Mouse (Mus musculus) layer of hippocampus, adult 11-12 months (tissue): Measurements from ENCODE around the gene Zdhhc14.
A peak's percentile ranks its signal among the peaks of the same experiment; 100 is the strongest.

Source experiments
- DNase-seq: peaks from one replicate; pipeline ENCODE4 v3.0.0; 2022; ENCODE audit warnings: low spot score

Zdhhc14 gene

DNA sequence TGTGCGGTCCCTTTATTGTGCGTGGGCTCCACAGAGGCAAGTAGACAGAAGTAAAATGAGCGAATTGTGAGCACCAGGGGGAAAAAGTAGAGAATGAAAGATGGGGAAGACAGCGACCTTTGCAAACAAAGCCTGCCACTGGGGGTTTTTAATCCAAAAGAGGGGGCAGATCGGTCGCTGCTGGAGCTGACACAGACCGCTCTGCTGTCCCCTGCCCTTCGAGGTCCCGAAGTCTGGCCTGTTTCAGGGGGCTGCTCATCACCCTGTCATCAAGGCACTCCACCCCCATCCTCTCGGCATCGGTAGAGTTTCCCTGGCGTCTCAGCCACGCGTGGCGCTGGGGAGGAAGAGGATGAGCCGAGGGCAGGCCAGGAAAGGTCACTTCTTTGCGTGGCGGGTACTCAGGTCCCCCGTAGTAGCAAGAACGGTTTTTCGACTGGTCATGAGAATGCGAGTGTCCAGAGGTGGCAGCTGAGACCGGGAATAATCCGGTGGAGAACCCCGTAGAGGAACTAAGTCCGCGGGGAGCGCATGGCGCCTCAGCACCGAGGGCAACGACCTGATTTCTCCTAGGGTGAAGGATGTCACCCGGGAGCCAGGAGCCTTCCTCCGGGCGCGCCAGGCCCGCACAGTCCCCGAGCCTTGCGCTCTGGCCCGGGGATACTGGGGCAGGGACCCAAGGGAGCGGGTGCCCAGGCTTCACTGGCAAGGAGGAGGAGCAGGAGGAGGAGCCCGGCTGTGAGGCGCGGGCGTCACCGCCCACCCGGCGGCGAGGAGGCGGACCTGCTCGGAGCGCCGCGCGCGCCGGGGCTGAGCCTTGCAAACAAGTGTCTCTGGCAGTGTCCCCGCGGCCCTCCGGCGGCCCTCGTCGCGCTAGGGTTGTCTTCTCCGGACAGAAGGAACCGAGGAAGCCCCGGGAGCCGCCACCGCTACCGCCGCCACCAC is at the start of gene Zdhhc14:
TSS of gene Zdhhc14 (plus strand) at position 757 of the 945 bp plus-strand sequence.
- peak; percentile 95 for DNase-seq

DNA sequence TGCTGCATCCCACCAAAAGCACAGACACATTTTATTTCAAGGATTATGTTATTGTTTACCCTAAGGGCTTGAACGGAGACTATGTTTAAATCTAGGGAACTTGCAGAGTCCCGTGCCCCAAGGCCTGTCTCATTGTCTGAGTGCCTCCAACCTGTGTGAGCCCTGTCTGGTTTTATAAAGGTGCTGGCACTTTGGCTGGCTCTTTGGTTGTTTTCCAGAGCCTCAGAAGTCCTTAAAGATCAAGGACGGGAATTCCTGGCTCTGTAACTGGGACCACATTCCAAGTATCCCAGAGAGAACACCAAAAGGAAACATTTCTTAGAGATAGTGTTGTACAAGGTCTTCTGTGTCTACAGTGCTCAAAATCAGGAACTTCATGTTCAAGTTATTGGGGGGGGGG is 49.1 kb upstream of the Zdhhc14 start:
- no peak for DNase-seq

DNA sequence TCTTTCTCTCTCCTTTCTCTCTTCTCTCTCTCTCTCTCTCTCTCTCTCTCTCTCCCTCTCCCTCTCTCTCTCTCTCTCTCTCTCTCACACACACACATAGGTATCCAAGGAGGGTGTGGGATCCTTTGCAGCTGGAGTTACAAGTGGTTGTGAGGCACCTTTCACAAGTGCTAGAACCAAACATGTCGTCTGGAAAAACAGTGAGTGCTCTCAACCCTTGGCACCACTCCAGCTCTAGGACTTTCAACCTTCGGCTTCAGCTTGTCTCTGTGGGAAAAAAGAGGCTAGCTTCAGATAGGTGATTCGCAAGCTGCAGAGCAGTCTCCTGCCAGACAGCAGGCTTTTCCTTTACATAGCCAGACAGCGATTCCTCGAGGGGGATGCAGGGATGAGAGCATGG is 48.6 kb upstream of the Zdhhc14 start:
- DNase-seq, result no peak

DNA sequence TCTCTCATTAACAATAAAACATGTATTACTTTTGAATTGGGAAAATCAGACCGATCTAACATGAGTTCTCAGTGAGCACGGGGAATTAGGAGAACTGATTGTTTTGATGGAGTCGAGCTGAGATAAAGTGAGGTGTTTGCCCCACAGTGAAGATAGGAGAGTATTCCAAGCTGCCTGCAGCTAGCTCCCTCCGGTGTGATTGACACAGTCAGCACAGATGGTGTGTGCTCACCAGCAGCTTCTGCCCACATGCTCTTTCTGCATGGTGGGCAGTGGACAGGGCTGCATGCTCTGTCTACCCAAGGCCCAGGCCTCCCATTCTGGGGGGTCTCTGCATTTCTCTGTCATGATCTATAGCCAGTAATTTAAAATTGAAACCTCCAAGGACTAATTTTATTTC is 38.7 kb upstream of the Zdhhc14 start:
- no peak for DNase-seq

DNA sequence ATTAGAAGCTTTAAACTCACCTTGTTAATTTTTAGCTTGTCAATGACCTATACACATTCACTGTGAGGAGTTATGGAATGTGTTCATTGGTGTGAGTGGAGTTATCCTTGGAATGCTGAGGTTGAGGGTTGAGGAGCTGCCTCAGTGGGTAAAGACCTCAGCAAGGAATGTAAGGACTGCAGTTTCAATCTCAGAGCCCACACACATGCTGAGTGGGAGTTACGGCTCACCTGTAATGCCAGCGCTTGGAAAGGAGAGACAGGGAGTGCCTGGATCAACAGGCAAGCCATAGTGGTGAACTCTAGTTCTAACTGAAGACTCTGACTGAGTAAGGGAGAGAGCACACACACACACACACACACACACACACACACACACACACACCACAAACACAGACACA is 28.4 kb upstream of the Zdhhc14 start:
- no peak for DNase-seq

DNA sequence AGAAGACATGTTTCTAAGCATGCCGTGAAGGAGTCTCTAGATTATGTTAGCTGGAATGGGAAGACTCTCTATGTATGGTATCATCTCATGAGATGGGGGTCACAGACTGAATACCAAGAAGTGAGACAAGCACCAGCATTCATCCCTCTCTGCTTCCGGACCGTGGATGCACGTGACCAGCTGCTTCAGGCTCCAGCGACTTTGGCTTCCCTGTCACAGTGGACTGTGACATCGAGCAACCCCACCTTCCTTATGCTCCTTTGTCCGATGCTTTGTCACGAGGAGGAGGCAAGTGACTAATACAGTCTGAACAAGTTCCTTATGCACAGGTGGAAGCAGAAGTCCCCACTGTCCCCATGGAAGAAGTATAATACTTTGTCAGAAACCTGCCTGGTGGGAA is 25.6 kb upstream of the Zdhhc14 start:
- no peak for DNase-seq

DNA sequence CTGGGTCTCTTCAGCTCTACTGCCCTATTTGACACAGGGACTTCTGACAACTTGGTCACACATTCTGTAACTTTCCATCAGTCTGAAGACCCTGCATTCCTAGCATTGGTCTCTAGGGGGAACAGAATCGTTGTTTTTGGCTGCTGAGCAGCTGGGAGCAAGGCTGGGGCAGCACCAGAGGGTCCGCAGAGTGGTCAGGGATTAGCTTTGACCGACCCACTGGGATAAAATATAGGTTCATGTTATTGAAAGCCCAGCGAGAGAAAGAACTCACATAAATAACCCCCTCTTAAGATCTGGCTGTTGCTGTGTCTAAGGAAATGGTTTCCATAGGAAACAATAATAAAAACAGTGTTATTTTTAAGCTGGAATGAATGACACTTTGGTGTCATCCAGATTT is 25.2 kb upstream of the Zdhhc14 start:
- DNase-seq, result no peak

DNA sequence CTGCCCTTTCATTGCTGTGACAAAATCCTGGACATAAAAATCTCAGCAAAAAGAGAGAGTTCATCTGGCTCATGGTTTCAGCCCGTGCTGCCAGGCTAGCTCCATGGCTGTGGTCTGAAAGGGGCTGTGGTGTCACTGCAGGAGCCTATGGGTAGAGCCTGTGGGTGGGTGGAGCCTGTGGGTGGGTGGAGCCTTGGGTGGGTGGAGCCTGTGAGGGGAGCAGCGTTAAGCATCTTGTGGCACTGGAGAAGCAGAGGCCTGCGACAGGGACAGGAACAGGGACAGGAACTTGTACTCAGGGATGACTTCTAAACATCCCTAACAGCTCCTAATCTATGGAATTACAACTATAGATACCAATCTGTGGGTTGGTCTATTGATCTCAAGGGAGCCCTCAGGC is 20.1 kb upstream of the Zdhhc14 start:
- no peak for DNase-seq

DNA sequence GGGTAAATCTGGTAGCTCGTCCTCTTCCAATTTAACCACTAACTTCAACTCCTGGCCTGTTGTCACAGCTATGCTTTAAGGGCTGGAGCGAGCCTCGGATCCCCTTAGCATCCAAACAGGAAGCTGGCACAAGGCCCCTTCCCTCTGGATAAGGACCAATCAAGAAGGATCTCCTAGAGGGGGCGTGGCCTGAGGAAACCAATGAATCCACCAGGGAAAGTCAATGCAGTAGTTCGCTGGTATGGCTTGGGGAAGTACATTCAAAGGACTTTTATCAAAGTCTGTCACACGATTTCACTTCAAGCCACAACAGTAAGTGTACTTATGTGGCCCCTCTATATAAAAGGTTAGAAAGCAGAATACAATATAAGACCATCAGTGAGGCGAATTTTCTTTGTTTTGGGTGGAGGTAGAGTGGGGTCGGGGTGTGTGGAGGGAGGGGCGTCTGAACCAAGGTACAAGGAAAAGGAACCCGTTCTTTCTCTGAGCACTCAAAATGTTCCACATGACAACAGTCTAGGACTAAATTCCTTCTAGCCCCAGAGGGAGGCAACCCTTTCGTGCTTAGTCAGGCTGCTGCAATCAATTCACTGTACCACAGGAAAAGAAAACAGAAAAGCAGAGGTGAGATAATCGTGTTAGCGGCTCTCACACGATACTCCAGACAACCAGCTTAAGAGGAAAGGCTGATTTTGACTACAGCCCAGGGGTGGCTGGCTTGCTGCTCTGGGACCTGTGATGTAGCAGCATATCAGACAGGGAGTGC is 16.2 kb upstream of the Zdhhc14 start:
- DNase-seq, result no peak

DNA sequence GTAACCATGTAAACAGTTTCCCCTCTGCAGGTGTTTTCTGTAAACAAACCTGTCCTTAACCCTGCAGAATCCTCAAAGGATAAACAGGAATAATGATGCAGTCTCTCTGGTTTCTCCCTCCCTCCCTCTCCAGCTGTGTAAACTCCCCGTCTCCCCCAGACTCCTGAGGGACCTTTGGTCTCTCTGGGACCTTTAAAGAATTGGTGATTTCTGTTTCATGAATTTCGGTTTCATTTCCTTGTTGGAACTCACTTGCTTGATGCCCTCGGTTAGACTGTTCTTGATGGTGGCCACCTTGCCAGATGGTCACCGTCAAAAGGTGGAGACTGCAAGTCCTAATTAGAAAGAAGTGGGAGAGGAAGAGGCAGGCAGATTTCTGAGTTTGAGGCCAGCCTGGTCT is 8.9 kb upstream of the Zdhhc14 start:
- DNase-seq, result no peak

DNA sequence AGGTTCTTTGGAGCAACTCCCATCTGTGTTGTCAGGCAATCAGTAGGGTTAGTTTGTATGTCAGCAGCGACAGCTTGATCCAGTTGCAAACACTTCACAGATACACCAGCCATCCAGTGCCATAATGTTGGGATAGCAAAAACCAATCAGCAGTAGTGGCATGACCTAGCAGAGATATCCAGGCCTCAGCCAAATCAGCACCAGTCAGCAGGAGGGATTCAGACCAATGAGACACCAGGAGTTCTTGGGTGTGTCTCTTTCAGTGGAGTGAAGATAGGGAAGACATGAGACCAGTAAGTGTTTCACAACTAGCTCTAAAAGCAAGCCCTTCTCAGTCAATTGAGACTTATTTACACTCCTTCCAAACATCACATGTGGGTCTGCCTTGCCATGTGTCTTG is 7.7 kb upstream of the Zdhhc14 start:
- no peak for DNase-seq

DNA sequence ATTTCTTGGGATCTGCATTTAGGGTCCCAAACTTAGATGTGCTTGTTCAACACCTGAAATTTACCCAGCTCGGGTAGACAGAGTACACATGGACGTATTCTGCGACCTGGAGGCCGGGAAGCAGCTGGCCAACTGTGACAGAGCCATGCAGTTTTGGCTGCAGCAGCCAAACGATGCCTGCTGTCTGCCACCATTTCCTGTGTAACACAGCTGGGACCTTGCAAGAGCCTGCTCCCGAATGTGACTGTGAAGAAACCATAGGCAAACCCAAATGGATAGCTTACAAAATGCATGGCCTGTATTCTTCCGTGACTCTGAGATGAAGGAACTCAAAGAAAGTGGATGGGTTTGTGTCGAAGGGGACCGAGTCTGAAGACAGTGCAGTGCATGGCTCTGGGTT is 4.2 kb upstream of the Zdhhc14 start:
- no peak for DNase-seq

DNA sequence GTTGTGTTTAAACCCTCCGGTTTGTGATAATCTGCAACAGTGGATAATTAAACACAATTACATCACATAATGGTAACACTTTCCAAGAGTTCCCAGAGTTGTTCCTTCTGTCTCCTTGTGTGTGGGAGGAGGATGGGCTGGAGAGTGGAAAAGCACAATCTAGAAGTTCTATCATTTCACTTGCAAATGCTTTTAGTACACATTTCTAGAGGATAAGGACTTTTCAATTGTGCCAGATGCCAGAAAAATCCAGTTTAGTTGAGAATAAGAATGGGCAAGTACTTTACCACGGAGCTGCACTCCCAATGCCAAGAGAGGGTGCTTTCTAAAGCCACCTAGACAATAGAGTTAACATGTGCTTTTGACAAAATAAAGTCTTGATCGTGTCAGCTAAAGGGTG is 2.0 kb upstream of the Zdhhc14 start:
- DNase-seq, result no peak

DNA sequence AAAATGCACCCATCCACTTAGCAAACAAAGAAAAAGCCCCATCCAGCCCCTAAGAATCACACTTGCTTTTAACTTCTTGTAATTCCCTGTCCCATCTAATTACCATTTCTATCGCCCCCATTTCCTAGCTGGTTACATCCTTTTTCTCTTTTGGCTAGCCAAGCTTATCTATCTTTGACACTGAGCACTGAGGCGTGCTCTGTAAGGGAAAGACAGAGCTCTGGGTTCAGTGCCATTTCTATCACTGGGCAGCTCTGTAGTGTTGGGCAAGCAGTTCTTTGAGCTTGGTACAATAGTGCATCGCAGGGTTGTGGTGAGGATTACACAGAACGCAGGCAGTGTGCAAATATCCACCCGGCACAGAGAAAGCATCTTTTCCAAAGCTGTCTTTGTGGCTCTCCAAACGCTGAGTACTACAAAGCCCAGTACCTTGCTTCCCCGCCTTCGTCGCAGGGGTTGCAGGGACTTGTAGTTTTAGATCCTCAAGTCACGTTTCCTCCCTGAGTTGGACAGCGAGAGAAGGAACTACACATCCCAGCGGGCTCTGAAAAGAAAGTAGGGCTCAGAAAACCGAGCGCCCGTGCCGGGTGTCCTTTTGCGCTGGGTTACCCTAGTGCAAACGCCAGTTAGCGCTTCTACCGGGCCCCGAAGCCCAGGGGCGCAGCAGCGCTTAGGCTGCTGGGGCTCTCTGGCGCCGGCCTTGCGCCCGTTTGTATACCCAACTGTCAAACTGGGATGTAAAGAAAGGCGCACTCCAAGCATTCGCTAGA is 1.1 kb upstream of the Zdhhc14 start:
- DNase-seq, result peak; percentile 95

DNA sequence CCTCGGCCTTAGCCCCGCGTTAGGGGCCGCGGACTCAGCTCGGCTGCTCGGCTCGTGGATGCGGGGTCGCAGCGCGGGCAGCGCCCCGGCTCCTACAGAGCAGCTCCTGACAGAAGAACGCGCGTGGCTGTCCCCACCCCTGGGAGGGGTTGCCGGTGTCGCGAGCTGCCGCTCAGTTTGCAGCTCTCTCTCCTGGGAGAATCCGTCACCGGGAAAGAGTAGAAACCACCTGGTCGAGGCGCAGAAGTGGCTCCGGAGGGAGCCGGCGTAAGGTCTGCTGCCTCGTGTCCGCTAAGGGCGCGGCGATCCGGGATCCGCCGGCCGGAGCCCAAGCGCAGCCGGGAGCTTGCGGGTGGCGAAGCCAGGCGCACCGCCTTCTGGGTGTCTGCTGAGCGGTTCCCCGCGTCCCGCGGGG is 396 bp downstream of the Zdhhc14 start:
- DNase-seq, result no peak

DNA sequence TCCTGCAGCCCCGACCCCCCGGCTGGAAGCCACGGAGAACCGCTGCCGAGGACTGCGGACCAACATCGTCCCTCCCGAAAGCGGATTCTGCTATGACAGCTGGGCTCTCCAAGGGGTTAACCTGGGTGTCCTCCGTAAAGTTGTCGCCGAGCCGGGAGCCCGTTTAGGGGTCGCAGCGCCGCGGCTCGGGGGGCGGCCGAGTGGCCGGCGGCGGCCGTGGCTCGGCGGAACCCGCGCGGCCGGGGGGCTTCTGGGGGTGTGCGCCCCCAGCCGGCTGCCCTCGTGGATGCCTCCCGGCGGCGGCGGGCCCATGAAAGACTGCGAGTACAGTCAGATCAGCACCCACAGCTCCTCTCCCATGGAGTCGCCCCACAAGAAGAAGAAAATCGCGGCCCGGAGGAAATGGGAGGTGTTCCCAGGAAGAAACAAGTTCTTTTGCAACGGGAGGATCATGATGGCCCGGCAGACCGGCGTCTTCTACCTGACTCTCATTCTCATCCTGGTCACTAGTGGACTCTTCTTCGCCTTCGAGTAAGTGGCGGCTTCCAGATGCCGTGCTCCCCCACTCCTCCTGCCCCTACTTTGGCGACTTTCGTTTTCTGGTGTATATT is 909 bp downstream of the Zdhhc14 start:
- DNase-seq, result peak; percentile 41

DNA sequence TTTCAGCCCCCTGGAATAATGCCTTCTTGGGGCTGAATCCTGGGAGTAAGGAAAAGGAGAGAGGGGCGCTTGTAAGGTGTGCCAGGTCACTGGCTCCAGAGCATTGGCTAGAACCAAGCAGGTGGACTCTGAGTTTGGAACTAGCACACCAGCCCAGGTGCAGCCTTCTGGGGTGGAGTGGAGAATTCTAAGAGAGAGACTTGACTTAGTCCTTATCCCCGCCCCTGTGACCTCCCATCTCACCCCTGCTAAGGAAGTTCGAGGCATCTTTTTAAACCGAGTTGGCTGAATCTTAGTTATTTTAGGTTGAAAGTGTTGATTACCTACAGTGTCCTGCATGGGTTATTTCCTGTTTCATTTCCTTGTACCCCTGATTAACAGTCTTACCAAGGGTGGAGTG is 1.5 kb downstream of the Zdhhc14 start:
- no peak for DNase-seq

DNA sequence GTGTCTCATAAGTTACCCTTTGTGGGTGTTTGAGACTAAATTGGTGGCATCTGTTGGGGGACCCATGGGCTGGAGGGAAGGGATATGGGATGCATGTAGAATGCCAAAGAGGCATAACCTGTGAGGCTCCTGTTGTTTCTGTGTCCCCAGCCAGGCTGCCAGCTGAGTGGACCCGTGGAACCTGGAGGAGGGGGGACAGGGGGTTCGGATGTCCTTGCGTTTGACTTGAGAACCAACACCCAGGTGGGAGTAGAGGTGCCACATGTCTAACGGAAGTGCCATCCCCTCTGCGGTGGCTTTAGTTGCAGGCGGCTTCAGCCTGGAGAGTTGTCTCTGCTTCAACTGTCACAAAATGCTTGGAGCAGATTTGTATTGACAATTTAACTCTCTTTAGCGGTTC is 2.5 kb downstream of the Zdhhc14 start:
- DNase-seq, result no peak

DNA sequence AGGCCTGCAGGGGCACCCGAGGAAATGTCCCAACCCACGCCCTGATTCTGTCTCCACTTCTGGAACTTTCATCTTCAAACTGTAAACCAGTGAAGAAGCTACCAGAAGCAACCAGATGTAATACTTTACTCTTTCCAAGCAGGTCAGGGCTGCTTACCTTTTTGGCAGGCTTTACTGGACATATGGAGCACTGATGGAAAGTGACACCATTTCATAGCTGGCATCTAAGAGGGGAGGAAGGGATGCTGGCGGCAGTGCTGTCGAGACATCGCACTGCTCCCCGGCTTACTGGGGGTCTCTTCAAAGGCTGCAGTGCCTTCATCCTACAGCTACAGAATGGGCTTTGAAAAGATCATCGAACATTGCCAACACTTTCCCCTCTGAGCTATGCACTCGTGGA is 5.3 kb downstream of the Zdhhc14 start:
- no peak for DNase-seq

DNA sequence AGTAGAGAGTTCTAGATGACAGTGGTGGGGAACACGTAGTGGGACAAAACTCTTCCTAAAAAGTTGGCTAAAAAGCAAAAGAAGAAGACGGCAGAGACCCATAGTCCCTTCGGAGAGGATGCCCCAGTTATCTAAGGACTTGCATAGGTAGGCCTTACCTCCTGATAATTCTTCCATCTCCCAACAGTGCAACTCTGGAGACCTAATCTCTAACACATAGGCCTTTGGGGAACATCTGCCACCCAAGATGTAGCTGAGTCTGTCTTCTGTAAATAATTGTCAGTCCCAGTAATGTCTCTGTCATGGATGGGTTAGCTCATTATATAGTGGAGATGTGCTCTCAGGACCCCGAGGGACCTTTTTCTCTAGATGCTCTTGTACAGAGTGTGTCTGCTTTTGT is 6.6 kb downstream of the Zdhhc14 start:
- DNase-seq, result no peak

DNA sequence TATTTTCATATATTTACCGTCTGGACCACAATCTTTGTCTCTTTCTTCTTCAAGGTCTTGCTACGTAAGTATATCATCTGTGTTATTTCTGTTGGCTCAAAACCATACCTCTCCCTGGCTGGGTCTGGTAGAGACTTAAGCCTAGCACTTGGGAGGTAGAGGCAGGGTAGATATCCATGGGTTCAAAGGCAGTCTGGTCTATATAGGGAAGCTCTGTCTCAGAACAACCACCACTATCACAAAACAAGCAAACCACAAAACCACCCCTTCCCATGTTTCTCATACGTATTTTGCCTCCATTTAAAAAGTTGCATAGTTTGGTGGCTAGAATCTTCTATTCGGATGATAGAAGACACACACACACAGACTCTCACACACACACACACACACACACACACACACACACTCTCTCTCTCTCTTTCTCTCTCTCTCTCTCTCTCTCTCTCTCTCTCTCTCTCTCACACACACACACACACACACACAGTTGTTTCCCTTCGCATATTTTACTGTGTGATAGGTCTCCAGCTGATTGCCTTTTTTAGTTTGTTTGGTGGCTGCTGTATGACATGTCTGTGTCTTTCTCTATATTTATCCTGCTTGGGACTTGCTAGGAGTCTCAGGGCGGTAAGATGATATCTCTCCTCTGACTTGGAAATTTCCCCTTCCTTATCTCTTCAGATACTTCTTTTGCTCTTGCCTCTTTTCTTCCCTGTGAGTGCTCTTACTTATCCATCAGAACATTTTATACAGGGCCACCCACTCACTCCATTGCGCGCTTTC is 11.8 kb downstream of the Zdhhc14 start:
- DNase-seq, result no peak
